Mouse (Mus musculus) telencephalon, adult 2 months (tissue): ENCODE data around the gene Myadm.

ENCODE experiments used
- DNase-seq: peaks from one replicate; pipeline ENCODE4 v3.0.0-alpha.2; 2011; ENCODE audit warnings: low read depth, low spot score

Gene Myadm

DNA sequence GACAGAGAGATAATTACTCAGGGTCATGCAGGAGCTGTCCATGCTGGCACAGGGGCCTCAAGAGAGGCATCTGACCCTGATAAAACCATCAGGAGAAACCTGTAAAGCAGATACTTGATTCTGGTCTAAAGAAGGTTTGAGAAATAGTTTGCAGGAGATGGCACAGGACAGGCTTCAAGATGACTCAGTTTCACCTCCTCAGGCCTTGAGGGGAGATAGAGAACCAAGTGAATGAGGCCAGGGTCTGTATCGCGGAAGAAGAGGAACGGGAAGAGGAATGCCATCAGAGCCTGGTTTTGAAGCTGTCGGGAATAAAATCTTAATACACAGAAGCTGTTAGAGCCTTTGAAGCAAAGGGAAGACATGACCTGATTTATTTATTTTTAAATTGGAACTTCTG lies 28.8 kb downstream of the Myadm start:
- DNase-seq, result no peak

DNA sequence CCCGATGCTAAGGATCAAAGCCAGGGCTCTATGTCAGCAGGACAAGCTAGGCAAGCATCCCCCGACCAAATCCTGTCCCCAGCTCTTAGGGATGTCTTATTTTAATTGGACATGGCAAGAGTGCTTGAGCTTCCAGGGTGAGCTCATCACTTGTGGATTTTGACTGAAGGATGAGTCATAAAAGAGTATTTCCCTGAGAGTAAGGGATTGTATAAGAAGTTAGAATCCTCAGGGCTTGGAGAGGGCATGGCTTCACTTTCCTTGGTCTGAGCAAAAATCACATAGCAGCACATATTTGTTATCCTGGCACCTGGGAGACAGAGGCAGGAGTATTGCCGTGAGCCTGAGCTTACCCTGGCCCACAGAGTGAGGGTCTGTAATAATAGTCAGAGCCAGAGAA lies 32.0 kb downstream of the Myadm start:
- no peak for DNase-seq

DNA sequence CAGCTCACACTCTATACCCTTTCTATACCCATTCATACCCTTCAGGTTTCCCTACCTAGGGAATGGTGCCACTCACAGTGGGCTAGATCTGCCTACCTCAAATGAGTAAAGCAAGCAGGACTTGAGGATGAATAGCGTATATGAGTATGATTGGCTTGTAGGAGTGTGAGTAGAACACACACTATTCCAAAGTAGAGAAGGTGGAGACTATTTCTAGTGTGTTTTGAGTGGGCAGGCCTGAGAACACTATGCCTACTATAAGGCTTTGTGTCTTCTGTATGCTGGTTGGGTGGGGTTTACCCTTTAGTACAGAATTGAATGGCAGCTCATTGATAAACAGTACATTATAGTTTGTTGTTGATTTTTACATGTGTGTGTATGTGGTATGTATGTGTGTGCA lies 34.9 kb downstream of the Myadm start:
- no peak for DNase-seq

DNA sequence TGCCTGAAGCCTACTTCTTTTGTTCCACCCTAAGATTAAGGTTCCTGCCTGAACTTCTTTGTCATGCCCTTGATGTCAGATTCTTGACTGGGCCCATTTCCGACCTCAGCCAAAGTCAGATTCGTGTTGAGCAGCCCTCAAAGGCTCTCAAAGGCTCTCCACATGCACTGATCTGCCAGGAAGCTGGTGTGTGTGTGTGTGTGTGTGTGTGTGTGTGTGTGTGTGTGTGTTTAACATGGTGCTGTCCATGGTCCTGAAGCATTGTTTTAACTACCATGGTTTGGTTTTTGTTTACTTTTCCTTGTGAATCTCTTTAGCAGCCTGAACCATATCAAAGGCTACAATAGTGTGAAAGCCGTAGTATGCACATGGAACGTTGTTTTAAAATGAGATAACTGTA lies 39.1 kb downstream of the Myadm start:
- DNase-seq, result no peak

DNA sequence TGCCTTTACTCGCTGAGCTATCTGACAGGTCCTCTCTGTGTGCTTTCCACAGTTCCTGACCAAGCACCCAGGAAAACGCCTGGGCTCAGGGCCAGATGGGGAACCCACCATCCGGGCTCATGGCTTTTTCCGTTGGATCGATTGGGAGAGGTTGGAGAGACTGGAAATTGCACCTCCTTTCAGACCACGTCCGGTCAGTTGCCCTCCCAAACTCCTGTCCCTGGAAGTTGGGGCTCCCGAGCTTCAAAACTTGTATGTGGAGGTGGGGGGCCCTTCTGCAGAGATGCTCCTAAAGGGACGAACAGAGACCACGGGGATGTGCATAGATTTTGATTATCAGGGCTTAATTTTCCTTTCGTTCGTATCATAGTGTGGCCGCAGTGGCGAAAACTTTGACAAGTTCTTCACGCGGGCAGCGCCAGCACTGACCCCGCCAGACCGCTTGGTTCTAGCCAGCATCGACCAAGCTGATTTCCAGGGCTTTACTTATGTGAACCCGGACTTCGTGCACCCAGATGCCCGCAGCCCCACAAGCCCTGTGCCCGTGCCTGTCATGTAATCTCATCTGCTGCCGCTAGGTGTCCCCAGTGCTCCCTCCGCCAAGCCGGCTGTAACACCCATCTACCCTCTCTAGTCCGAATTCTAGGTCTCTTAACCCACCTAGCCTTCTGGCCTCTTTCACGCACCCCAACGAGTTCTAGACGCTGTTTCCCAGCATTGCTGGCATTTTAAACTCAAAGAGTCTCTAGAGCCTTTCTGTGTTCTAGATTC lies 41.1 kb downstream of the Myadm start:
- DNase-seq, result no peak

DNA sequence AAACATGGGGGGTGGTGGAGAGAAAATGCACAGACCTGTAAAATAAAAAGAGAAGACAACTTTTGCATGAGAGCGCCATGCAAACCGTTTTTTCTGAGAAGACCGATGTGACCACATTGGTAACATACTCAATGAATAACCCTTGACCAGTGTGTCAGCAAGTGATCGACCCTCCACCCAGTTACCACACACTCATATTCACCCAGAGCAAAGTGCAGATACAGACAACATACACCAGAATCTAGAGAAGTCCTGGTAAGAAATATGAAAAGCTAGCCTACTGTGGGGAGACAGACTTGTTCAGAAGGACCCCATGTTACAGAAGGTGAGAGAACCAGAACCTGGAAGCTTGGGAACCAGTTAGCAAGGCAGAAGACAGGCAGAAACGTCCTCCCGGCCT lies 42.3 kb downstream of the Myadm start:
- no peak for DNase-seq

DNA sequence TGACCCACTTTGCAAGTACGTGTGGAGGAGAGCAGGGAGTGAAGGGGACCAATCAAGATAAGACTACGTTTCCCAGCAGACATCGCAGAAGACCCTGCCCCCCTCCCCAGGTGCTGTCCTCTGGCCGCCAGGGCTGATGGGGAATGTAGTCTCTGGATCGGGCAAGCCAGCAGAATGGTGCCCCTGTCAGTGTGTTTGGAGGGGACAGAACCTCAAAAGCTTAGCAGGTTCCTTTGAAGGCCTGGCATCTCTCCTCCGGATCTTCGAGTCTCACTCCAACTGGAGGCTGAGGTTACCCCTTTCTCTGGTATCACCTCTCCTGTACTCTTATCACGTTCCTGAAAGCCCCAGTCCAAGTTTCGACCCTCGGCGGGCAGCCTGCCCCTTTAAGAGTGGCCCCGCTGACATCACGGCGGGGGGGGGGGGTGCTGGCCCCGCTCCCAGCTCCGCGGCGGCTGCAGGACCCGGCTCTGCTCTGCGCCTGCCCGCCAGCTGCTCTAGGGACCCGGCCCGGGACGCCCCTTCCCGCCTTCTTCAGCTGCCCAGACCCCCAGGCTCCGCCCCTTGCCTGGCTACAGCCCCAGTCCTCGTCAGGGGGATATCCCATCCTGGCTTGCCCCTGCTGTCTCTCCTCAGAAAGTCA lies 42.8 kb downstream of the Myadm start:
- peak; percentile 90 for DNase-seq

DNA sequence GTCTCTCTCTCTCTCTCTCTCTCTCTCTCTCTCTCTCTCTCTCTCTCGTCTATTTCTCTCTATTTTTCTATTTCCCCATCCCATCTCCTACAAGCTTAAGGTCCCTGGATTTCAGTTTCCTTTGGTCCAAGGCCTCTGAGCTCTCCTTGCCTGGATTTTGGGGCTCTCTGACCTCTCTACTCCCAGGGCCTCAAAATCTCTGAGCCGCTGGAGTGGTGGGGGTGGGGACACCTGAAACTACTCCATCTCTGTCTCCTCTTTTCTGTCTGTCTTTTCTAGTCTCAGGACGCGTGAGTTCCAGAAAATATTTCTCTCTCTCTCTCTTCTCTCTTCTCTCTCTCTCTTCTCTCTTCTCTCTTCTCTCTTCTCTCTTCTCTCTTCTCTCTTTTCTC lies 43.3 kb downstream of the Myadm start:
- no peak for DNase-seq

DNA sequence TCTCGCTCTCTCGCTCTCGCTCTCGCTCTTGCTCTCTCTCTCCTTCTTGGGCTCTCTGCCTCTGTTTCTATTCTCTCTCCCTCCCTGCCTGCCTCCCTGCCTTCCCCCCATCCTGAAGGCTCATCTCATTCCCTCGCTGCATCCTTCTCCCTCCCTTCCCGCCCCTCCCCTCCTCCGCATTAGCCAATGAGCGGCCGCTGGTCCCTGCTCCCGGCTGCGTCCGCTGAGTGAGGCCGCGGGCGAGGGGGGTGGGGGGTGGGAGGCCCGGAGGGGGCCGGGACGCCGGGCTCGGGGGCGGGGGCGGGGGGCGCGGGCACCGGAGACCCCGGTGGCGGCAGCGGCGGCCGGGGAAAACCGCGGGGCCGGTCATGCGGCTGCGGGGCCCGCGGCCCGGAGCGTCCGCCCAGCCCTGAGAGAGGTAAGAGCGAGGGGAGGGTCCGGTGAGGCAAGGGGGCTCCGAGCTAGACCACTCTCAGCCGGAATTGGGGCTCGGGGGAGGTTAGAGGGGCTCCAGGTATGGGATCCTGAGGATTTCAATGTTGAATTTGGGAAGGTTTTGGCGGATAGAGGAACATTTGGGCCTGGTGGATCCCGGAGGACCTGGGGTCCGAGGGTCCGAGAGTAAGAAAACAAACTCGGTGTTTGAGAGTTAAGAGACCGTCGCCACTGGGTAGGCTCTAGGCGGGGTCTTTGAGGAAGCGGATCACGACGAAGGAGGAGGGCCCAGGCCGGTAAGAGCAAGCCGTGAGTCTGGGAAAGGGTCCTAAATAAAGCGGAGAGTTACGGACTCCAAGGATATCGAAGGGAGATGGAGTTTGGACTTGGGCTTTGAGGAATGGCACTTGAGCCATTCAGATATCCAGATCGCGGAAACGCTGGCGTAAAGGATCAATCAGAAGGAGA lies 44.0 kb downstream of the Myadm start, which contains the start of gene Cacng7:
TSS of gene Cacng7 (plus strand) at position 337 of the 903 bp plus-strand sequence.
- DNase-seq, result peak; percentile 76

DNA sequence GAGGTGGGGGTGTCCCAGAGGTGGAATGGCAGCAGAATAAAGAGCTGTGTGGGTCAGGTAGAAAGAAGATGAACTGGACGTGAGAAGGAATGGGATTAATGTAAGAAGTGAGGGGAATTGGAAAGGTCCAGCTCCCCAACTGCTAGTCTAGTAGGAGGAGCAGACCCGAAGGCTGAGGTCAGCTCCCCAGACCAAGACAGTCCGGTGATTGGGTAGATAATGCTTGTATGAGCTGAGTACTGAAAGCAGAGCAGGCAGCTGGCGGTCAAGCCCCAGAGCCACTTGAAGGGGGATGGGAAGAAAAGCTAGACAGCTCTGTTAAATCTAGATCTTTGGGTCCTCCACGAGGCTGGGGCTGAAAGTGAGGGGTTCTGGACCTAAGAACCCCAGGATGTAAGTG lies 44.7 kb downstream of the Myadm start:
- no peak for DNase-seq

DNA sequence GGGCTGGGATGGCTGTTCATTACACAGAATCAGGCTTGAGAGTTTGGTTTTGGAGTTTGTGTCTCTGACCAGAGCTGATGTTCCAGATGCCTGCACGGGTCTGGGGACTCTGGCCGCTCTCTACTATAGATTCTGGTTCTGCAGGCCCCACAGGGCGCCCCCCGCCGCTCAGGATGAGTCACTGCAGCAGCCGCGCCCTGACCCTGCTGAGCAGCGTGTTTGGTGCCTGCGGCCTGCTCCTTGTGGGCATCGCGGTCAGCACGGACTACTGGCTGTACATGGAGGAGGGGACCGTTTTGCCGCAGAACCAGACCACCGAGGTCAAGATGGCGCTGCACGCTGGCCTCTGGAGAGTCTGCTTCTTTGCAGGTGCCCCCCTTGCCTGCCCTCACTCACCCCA lies 47.5 kb downstream of the Myadm start:
- DNase-seq, result no peak

DNA sequence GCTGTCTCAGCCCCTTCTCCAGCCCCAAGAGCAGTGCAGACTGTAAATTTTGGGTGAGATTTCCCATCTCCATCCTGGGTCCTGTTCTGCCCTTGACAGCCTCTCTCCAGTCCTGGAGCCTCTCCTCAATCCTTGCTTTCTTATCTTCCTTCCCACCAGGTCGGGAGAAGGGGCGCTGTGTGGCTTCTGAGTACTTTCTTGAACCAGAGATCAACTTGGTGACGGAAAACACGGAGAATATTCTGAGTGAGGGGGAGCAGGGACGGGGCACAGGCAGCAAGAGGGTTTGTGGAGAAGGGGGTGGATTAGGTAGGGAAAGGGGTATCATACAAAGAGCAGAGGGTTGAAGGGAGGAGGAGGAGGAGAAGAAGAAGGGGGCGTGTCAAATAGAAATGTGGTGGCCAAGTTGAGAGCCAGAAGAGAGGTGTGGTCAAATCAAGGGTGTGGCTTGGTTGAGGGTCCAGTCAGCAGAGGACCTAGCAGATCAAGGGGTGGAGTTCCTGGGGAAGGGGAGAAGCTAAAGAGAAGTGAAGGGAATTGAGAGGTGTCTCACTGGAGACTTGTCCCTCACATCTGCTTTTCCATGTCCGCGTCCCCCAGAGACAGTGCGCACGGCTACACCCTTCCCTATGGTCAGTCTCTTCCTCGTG lies 49.5 kb downstream of the Myadm start:
- DNase-seq, result no peak

DNA sequence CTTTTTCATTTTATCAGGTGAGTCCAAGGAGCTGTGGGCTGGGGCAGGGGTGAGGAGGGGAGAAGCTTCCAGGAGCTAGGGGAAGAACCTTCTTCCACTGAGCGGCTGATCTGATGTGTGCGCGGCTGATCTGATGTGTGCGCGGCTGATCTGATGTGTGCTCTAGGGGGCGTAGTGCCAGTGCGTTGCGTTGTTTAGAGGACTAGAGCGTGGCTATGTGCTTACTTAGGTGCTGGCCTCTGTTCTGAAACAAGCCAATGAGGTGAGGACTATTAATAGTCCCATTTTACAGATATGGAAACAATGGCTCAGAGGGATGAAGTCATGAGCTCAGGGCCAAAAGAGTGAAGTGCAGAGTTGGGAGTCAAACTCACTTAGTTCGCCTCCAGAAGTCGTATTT lies 50.1 kb downstream of the Myadm start:
- DNase-seq, result no peak

DNA sequence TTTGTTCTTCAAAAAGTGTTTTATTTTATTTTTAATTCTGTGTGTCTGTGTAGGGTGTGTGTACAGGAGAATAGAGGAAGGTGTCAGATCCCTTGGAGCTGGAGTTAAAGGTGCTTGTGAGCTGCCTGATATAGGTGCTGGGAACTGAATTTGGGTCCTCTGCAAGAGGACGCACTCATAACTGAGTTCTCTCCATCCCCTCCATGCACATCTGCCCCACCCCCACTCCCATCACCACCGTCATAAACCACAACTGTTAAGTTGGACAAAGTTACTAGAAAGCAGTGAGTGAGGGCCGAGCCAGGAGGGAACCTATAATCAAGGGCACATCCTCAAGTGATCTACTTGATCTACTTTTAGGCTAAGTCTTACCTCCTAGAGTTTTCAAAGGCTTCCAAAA lies 55.0 kb downstream of the Myadm start:
- no peak for DNase-seq

DNA sequence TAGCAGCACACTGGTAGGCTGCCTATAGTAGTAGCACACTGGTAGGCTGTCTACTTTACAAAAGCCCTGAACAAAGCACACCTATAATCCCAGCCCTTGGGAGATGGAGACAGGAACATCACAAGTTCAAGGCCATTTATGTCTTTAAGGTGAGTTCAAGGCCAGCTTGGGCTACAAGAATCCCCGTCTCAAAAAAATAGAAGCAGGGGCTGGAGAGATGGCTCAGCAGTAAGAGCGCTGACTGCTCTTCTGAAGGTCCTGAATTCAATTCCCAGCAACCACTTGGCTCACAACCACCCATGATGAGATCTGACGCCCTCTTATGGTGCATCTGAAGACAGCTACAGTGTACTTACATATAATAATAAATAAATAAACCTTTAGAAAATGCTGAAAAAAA lies 56.4 kb downstream of the Myadm start:
- DNase-seq, result no peak

DNA sequence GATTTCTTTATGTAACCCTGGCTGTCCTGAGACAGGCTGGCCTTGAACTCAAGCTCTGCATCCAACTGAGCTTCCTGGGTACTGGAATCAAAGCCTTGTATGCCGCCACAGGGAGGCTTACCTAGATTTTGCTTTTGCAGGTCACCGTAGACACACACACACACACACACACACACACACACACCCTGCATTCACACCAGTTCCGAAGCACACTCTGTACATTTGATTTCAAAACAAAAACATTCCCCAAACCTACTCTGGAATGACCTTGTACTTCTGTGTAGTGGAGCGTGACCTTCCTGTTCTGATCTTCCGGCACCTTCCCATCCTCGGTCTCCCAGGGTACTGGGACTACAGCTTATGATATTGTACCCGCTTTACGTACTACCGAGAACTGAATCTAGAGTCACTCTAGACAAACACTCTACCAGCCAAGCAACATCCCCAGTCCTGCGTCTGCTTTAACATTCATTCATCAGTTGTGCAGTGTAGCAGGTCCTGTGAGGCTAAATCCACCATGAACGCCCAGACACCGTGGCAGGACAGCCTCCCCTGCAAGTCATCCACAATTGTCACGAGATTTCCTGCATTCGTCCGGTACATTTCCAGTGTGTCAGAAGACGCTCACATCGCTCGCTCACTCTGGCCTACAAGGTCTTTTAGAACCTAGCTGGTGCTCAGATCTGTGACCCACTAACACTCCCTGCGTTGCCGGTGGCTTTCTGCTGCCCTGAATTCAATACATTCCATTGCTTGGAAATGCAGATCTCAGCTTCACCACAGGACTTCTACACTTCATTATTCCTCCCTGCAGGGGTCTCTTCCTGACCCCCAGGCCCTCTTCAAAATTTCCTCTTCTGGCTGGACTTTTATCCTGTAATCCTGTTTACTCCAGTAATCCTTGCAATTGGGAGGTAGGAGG lies 58.7 kb downstream of the Myadm start:
- no peak for DNase-seq

DNA sequence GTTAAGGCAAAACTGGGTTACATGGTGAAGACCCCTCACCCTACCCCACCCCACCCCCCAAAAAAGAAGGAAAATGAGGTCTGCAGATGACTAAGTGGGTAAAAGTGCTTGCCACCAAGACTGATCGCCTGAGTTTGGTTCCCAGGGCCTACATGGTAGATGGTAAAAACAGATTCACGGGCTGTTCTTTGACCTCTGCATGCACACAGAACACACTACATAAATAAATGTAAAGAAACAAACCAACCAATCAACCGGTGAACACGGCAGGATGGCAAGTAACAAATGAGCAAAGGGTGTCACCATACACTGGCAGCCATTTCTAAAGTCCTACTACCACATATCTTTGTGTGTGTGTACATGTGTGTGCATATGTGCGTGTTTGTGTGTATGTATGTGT lies 59.4 kb downstream of the Myadm start:
- no peak for DNase-seq

DNA sequence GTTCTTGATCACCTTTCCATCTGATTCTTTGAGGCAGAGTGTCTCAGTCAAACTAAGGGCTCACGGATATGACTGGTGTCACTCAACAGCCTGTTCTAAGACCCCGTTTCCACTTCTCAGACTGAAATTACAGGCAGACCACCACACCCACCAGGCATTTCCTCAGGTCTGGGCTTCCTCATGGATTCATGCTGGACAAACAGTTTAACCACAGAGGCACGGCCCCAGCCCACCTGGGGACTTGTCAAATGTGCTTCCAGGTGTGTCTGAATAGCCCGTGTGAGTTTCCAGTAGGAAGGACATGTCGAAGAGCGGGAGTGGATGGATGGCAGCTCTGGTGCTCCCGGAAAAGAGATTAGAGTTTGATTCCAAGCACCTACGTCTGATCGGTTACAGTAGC lies 60.9 kb downstream of the Myadm start:
- no peak for DNase-seq
